Mouse (Mus musculus) limb, embryonic 12.5 days (tissue): ENCODE results near the gene Fbn1. TPM values are rescaled to one million over a fixed set of nuclear protein-coding genes. Genes with fewer than 3 reads are reported as not detected.

Experiments
- ATAC-seq: fragments of 200-750 bp; cut with Nextera tagmentation; 2 replicates; pipeline ENCODE4 v1.8.0; 2017; ENCODE audit warnings: low read depth, moderate TSS enrichment; ENCODE audit not compliant: insufficient number of reproducible peaks, insufficient read depth, low FRiP score, low TSS enrichment
- H3K27ac ChIP-seq: fragments of 300-500 bp; sonication (generic); 2 replicates; pipeline ENCODE4 v1.5.1; 2016; ENCODE audit warnings: mild to moderate bottlenecking, moderate library complexity
- H3K27me3 ChIP-seq: fragments of 300-500 bp; sonication (generic); 2 replicates; pipeline ENCODE4 v1.6.1; 2016; ENCODE audit warnings: mild to moderate bottlenecking, moderate library complexity
- H3K36me3 ChIP-seq: fragments of 300-500 bp; sonication (generic); 2 replicates; pipeline ENCODE4 v1.6.1; 2016; ENCODE audit warnings: mild to moderate bottlenecking, moderate library complexity
- H3K4me1 ChIP-seq: fragments of 300-500 bp; sonication (generic); replicated peaks from 2 replicates; pipeline ENCODE4 v1.6.1; 2016
- H3K4me2 ChIP-seq: fragments of 300-500 bp; sonication (generic); 2 replicates; pipeline ENCODE4 v1.6.1; 2016; ENCODE audit warnings: mild to moderate bottlenecking, moderate library complexity
- H3K4me3 ChIP-seq: fragments of 300-500 bp; sonication (generic); replicated peaks from 2 replicates; pipeline ENCODE4 v1.5.1; 2016; ENCODE audit warnings: mild to moderate bottlenecking
- H3K9ac ChIP-seq: fragments of 300-500 bp; sonication (generic); replicated peaks from 2 replicates; pipeline ENCODE4 v1.6.1; 2016; ENCODE audit warnings: mild to moderate bottlenecking, moderate library complexity
- H3K9me3 ChIP-seq: fragments of 300-500 bp; sonication (generic); 2 replicates; pipeline ENCODE4 v1.6.1; 2016; ENCODE audit warnings: mild to moderate bottlenecking, moderate library complexity
- WGBS: fragments of 180-500 bp; shearing (Covaris S2); methylation state at CpG from one replicate; pipeline ENCODE4 v1.1.7; 2016; 5-methylcytosine and 5-hydroxymethylcytosine counted together
- polyA plus RNA-seq: library from polyadenylated mRNA; unstranded; fragments of >200 nt; fragmentation: Nextera tagmentation; extraction: Ambion mirVana; gene quantifications from 2 replicates; pipeline ENCODE4 v1.2.1, GENCODE M21; 2016

Fbn1 gene
- polyA plus RNA-seq, 1 experiment from 2014 or later, result 11.5 TPM

- no peak overlapping the region for H3K4me3 ChIP-seq
- no peak overlapping the region for H3K9ac ChIP-seq
- no peak overlapping the region for H3K27ac ChIP-seq
- no peaks in the 10 kb centered on the region for H3K27me3 ChIP-seq
- H3K4me2 ChIP-seq, result no peak overlapping the region
- H3K4me1 ChIP-seq, result no peaks in the 10 kb centered on the region
- no peak for ATAC-seq
- peaks cover 47% of the 10 kb centered on the region for H3K36me3 ChIP-seq
- H3K9me3 ChIP-seq, result no peaks in the 10 kb centered on the region
- 86% methylated on average over 14 of the region's 14 CpGs for WGBS
Observed at GRCm38 (mm10) chr2:125259230-125260120, 248.3 kb downstream of the Fbn1 start.

- ATAC-seq, result no peak
- H3K36me3 ChIP-seq, result peaks cover 81% of the 10 kb centered on the region
Observed at GRCm38 (mm10) chr2:125255886-125256285, 251.9 kb downstream of the Fbn1 start.

GRCm38 (mm10) chr2:125254630-125255029 is 253.2 kb downstream of the Fbn1 start:
- H3K27ac ChIP-seq, result no peak overlapping the region
- H3K36me3 ChIP-seq, result peaks cover 85% of the 10 kb centered on the region
- WGBS, result 90% methylated on average over 3 of the region's 3 CpGs
- no peak overlapping the region for H3K4me2 ChIP-seq
- H3K4me3 ChIP-seq, result no peak overlapping the region
- no peak overlapping the region for H3K9ac ChIP-seq
- ATAC-seq, result no peak
- H3K9me3 ChIP-seq, result no peaks in the 10 kb centered on the region
- H3K4me1 ChIP-seq, result peaks cover 8% of the 10 kb centered on the region; the same call in 1 of the 2 replicates
- no peaks in the 10 kb centered on the region for H3K27me3 ChIP-seq

More at GRCm38 (mm10) chr2:125255886-125256285, 251.9 kb downstream of the Fbn1 start:
- Histone ChIP-seq H3K4me2 (no peak overlapping the region), H3K27ac (no peak overlapping the region), H3K4me3 (no peak overlapping the region), H3K27me3 (no peaks in the 10 kb centered on the region), H3K4me1 (no peaks in the 10 kb centered on the region), H3K9ac (no peak overlapping the region), H3K9me3 (no peaks in the 10 kb centered on the region)
- WGBS, result 79% methylated on average over 3 of the region's 3 CpGs

- Histone ChIP-seq H3K4me2 (no peak overlapping the region), H3K4me1 (peaks cover 16% of the 10 kb centered on the region), H3K27ac (no peak overlapping the region), H3K36me3 (peaks cover 82% of the 10 kb centered on the region), H3K9ac (no peak overlapping the region), H3K27me3 (no peaks in the 10 kb centered on the region), H3K9me3 (no peaks in the 10 kb centered on the region), H3K4me3 (no peak overlapping the region)
- 93% methylated on average over 6 of the region's 6 CpGs for WGBS
- ATAC-seq, result no peak
Observed at GRCm38 (mm10) chr2:125253699-125254098, 254.1 kb downstream of the Fbn1 start.

GRCm38 (mm10) chr2:125252275-125252674 is 255.5 kb downstream of the Fbn1 start:
- peaks cover 20% of the 10 kb centered on the region for H3K4me1 ChIP-seq
- H3K27ac ChIP-seq, result no peak overlapping the region
- H3K9ac ChIP-seq, result no peak overlapping the region
- no peaks in the 10 kb centered on the region for H3K9me3 ChIP-seq
- WGBS, result 65% methylated on average over 2 of the region's 2 CpGs
- H3K4me2 ChIP-seq, result no peak overlapping the region
- H3K27me3 ChIP-seq, result no peaks in the 10 kb centered on the region
- no peak for ATAC-seq
- no peak overlapping the region for H3K4me3 ChIP-seq
- H3K36me3 ChIP-seq, result peaks cover 71% of the 10 kb centered on the region

GRCm38 (mm10) chr2:125251781-125252180 is 256.0 kb downstream of the Fbn1 start:
- WGBS, result 86% methylated on average over 4 of the region's 4 CpGs
- no peak for ATAC-seq
- H3K36me3 ChIP-seq, result peaks cover 66% of the 10 kb centered on the region

More at GRCm38 (mm10) chr2:125251781-125252180, 256.0 kb downstream of the Fbn1 start:
- H3K9ac ChIP-seq, result no peak overlapping the region
- H3K9me3 ChIP-seq, result no peaks in the 10 kb centered on the region
- H3K4me2 ChIP-seq, result no peak overlapping the region
- peaks cover 20% of the 10 kb centered on the region for H3K4me1 ChIP-seq
- H3K27me3 ChIP-seq, result no peaks in the 10 kb centered on the region
- H3K27ac ChIP-seq, result no peak overlapping the region
- no peak overlapping the region for H3K4me3 ChIP-seq

Other genes starting within 250 kb of the Fbn1 start
- gene Gm9913, start 2.9 kb downstream of the Fbn1 start, polyA plus RNA-seq, result 0.20 and 0.32 TPM in 2 replicates
- 9.3 and 9.7 TPM in 2 replicates for gene Cep152, start 117.1 kb upstream of the Fbn1 start, polyA plus RNA-seq
- gene Eid1, start 165.1 kb upstream of the Fbn1 start, polyA plus RNA-seq, result 276 and 293 TPM in 2 replicates
- 1.1 and 1.2 TPM in 2 replicates for gene Shc4, start 216.2 kb upstream of the Fbn1 start, polyA plus RNA-seq